Mouse (Mus musculus) forebrain, embryonic 12.5 days (tissue): ENCODE measurements around the gene Fetub. TPM values are rescaled to one million over a fixed set of nuclear protein-coding genes. Genes with fewer than 3 reads are reported as not detected.

Source experiments
- ATAC-seq: fragments of 200-750 bp; cut with Nextera tagmentation; 2 replicates; pipeline ENCODE4 v1.8.0; 2017; ENCODE audit warnings: moderate TSS enrichment; ENCODE audit not compliant: low FRiP score
- H3K27ac ChIP-seq: fragments of 300-500 bp; sonication (generic); 2 replicates; pipeline ENCODE4 v1.5.1; 2016; ENCODE audit warnings: mild to moderate bottlenecking
- H3K27me3 ChIP-seq: fragments of 300-500 bp; sonication (generic); 2 replicates; pipeline ENCODE4 v1.6.1; 2016; ENCODE audit warnings: mild to moderate bottlenecking
- H3K36me3 ChIP-seq: fragments of 300-500 bp; sonication (generic); replicated peaks from 2 replicates; pipeline ENCODE4 v1.6.1; 2016; ENCODE audit warnings: mild to moderate bottlenecking
- H3K4me1 ChIP-seq: fragments of 300-500 bp; sonication (generic); 2 replicates; pipeline ENCODE4 v1.6.1; 2016
- H3K4me2 ChIP-seq: fragments of 300-500 bp; sonication (generic); 2 replicates; pipeline ENCODE4 v1.6.1; 2016; ENCODE audit warnings: mild to moderate bottlenecking, moderate library complexity
- H3K4me3 ChIP-seq: fragments of 300-500 bp; sonication (generic); replicated peaks from 2 replicates; pipeline ENCODE4 v1.5.1; 2016; ENCODE audit warnings: mild to moderate bottlenecking
- H3K9ac ChIP-seq: fragments of 300-500 bp; sonication (generic); 2 replicates; pipeline ENCODE4 v1.6.1; 2016; ENCODE audit warnings: mild to moderate bottlenecking
- H3K9me3 ChIP-seq: fragments of 300-500 bp; sonication (generic); 2 replicates; pipeline ENCODE4 v1.6.1; 2016
- WGBS: fragments of 180-500 bp; shearing (Covaris S2); methylation state at CpG from one replicate; pipeline ENCODE4 v1.1.7; 2016; 5-methylcytosine and 5-hydroxymethylcytosine counted together
- polyA plus RNA-seq: library from polyadenylated mRNA; unstranded; fragments of >200 nt; fragmentation: Nextera tagmentation; extraction: Ambion mirVana; gene quantifications from 2 replicates; pipeline ENCODE4 v1.2.1, GENCODE M21; 2016

The Fetub gene
- polyA plus RNA-seq: not detected in 2 replicates

GRCm38 (mm10) chr16:22918034-22918433, at the start of gene Fetub:
Gene Fetub (plus strand): TSS chr16:22918334.
- no peak for ATAC-seq
- no peak within 1 kb of the TSS for H3K27ac ChIP-seq
- WGBS: 83% methylated on average over 5 of the region's 5 CpGs

GRCm38 (mm10) chr16:22872397-22872796, 45.7 kb upstream of the Fetub start:
- H3K27me3 ChIP-seq: no peaks in the 10 kb centered on the region
- H3K36me3 ChIP-seq: peaks cover 61% of the 10 kb centered on the region
- H3K9ac ChIP-seq: no peak overlapping the region
- H3K27ac ChIP-seq: no peak overlapping the region
- no peaks in the 10 kb centered on the region for H3K4me1 ChIP-seq
- 96% methylated on average over 8 of the region's 8 CpGs for WGBS
- H3K4me2 ChIP-seq: no peak overlapping the region
- no peak for ATAC-seq
- H3K4me3 ChIP-seq: no peak overlapping the region
- no peaks in the 10 kb centered on the region for H3K9me3 ChIP-seq

More at GRCm38 (mm10) chr16:22918034-22918433, at the start of gene Fetub:
- H3K4me3 ChIP-seq: no peak within 1 kb of the TSS
- H3K4me1 ChIP-seq: no peaks in the 10 kb centered on the region
- no peak within 1 kb of the TSS for H3K4me2 ChIP-seq
- no peaks in the 10 kb centered on the region for H3K9me3 ChIP-seq
- no peaks in the 10 kb centered on the region for H3K27me3 ChIP-seq
- no peaks in the 10 kb centered on the region for H3K36me3 ChIP-seq
- H3K9ac ChIP-seq: no peak within 1 kb of the TSS

GRCm38 (mm10) chr16:22873369-22873768, 44.8 kb upstream of the Fetub start:
- no peak overlapping the region for H3K4me2 ChIP-seq
- 72% methylated on average over 4 of the region's 4 CpGs for WGBS
- no peaks in the 10 kb centered on the region for H3K9me3 ChIP-seq
- no peaks in the 10 kb centered on the region for H3K27me3 ChIP-seq
- no peak overlapping the region for H3K9ac ChIP-seq
- no peaks in the 10 kb centered on the region for H3K4me1 ChIP-seq
- no peak for ATAC-seq
- no peak overlapping the region for H3K27ac ChIP-seq
- H3K36me3 ChIP-seq: peaks cover 52% of the 10 kb centered on the region
- no peak overlapping the region for H3K4me3 ChIP-seq

- ATAC-seq: no peak
- Histone ChIP-seq H3K4me3 (no peak overlapping the region), H3K27me3 (0 out of 2 replicates have a peak, but pooled peaks cover 4% of the 10 kb centered on the region), H3K4me2 (no peak overlapping the region), H3K9ac (no peak overlapping the region), H3K4me1 (peaks cover 12% of the 10 kb centered on the region), H3K9me3 (no peaks in the 10 kb centered on the region), H3K36me3 (peaks cover 22% of the 10 kb centered on the region), H3K27ac (no peak overlapping the region)
- 54% methylated on average over 9 of the region's 9 CpGs for WGBS
Observed at GRCm38 (mm10) chr16:22876218-22877043, 41.7 kb upstream of the Fetub start.

GRCm38 (mm10) chr16:22877660-22878390, 40.3 kb upstream of the Fetub start:
- no peaks in the 10 kb centered on the region for H3K9me3 ChIP-seq
- no peak for ATAC-seq
- no peak overlapping the region for H3K9ac ChIP-seq
- peaks cover 12% of the 10 kb centered on the region for H3K4me1 ChIP-seq
- H3K27me3 ChIP-seq: 0 out of 2 replicates have a peak, but pooled peaks cover 4% of the 10 kb centered on the region
- peaks cover 8% of the 10 kb centered on the region for H3K36me3 ChIP-seq
- 89% methylated on average over 11 of the region's 11 CpGs for WGBS
- no peak overlapping the region for H3K4me3 ChIP-seq
- H3K4me2 ChIP-seq: no peak overlapping the region
- no peak overlapping the region for H3K27ac ChIP-seq

- Histone ChIP-seq H3K27me3 (0 out of 2 replicates have a peak, but pooled peaks cover 4% of the 10 kb centered on the region), H3K9me3 (no peaks in the 10 kb centered on the region), H3K4me2 (no peak overlapping the region), H3K36me3 (no peaks in the 10 kb centered on the region), H3K9ac (no peak overlapping the region), H3K4me3 (no peak overlapping the region), H3K4me1 (peaks cover 12% of the 10 kb centered on the region), H3K27ac (no peak overlapping the region)
- whole genome bisulfite sequencing: 79% methylated on average over 7 of the region's 7 CpGs
- ATAC-seq: no peak
Observed at GRCm38 (mm10) chr16:22878716-22879115, 39.4 kb upstream of the Fetub start.

GRCm38 (mm10) chr16:22879945-22880595, 38.1 kb upstream of the Fetub start:
- Histone ChIP-seq H3K4me3 (no peak overlapping the region), H3K4me2 (no peak overlapping the region), H3K27me3 (0 out of 2 replicates have a peak, but pooled peaks cover 4% of the 10 kb centered on the region), H3K4me1 (peaks cover 12% of the 10 kb centered on the region), H3K27ac (no peak overlapping the region), H3K9ac (no peak overlapping the region), H3K36me3 (no peaks in the 10 kb centered on the region), H3K9me3 (no peaks in the 10 kb centered on the region)
- 63% methylated on average over 7 of the region's 7 CpGs for WGBS
- ATAC-seq: no peak

- H3K4me3 ChIP-seq: no peak overlapping the region
- 2% methylated on average over 6 of the region's 6 CpGs for WGBS
- ATAC-seq: no peak
- 0 out of 2 replicates have a peak, but pooled peaks cover 4% of the 10 kb centered on the region for H3K27me3 ChIP-seq
- H3K36me3 ChIP-seq: no peaks in the 10 kb centered on the region
- H3K4me2 ChIP-seq: no peak overlapping the region
- H3K27ac ChIP-seq: no peak overlapping the region
- no peaks in the 10 kb centered on the region for H3K9me3 ChIP-seq
- peaks cover 12% of the 10 kb centered on the region for H3K4me1 ChIP-seq
- no peak overlapping the region for H3K9ac ChIP-seq
Observed at GRCm38 (mm10) chr16:22880900-22881299, 37.2 kb upstream of the Fetub start.

GRCm38 (mm10) chr16:22881487-22881886, 36.6 kb upstream of the Fetub start:
- 69% methylated on average over 4 of the region's 4 CpGs for WGBS
- peaks cover 13% of the 10 kb centered on the region for H3K4me1 ChIP-seq
- no peaks in the 10 kb centered on the region for H3K9me3 ChIP-seq
- no peak overlapping the region for H3K4me2 ChIP-seq
- no peak overlapping the region for H3K4me3 ChIP-seq
- H3K9ac ChIP-seq: no peak overlapping the region
- 0 out of 2 replicates have a peak, but pooled peaks cover 4% of the 10 kb centered on the region for H3K27me3 ChIP-seq
- H3K27ac ChIP-seq: no peak overlapping the region
- no peak for ATAC-seq
- no peaks in the 10 kb centered on the region for H3K36me3 ChIP-seq

- H3K9ac ChIP-seq: no peak overlapping the region
- WGBS: 83% methylated on average over 5 of the region's 5 CpGs
- no peak overlapping the region for H3K27ac ChIP-seq
- H3K4me3 ChIP-seq: no peak overlapping the region
- no peaks in the 10 kb centered on the region for H3K36me3 ChIP-seq
- no peak overlapping the region for H3K4me2 ChIP-seq
- peaks cover 14% of the 10 kb centered on the region for H3K4me1 ChIP-seq
- 0 out of 2 replicates have a peak, but pooled peaks cover 4% of the 10 kb centered on the region for H3K27me3 ChIP-seq
- no peaks in the 10 kb centered on the region for H3K9me3 ChIP-seq
- ATAC-seq: no peak
Observed at GRCm38 (mm10) chr16:22883441-22883840, 34.7 kb upstream of the Fetub start.

- WGBS: 48% methylated on average over 4 of the region's 4 CpGs
- H3K36me3 ChIP-seq: no peaks in the 10 kb centered on the region
- no peak overlapping the region for H3K4me3 ChIP-seq
Observed at GRCm38 (mm10) chr16:22885356-22885755, 32.8 kb upstream of the Fetub start.

GRCm38 (mm10) chr16:22886726-22887125, 31.4 kb upstream of the Fetub start:
- Histone ChIP-seq H3K4me2 (no peak overlapping the region), H3K4me3 (no peak overlapping the region), H3K36me3 (no peaks in the 10 kb centered on the region), H3K27ac (no peak overlapping the region), H3K9me3 (no peaks in the 10 kb centered on the region), H3K27me3 (no peaks in the 10 kb centered on the region), H3K9ac (no peak overlapping the region), H3K4me1 (0 out of 2 replicates have a peak, but pooled peaks cover 6% of the 10 kb centered on the region)
- WGBS: 93% methylated on average over 3 of the region's 3 CpGs
- no peak for ATAC-seq

More at GRCm38 (mm10) chr16:22885356-22885755, 32.8 kb upstream of the Fetub start:
- peaks cover 15% of the 10 kb centered on the region for H3K4me1 ChIP-seq
- H3K9me3 ChIP-seq: no peaks in the 10 kb centered on the region
- no peak overlapping the region for H3K9ac ChIP-seq
- no peak overlapping the region for H3K4me2 ChIP-seq
- H3K27ac ChIP-seq: no peak overlapping the region
- no peaks in the 10 kb centered on the region for H3K27me3 ChIP-seq
- no peak for ATAC-seq
